ENCODE assay signal across 9 mouse cellular contexts in genomic region chr4:107139836-107140631, GRCm38 (mm10). TPM values are rescaled to one million over a fixed set of nuclear protein-coding genes. Genes with fewer than 3 reads are reported as not detected.
DNase-seq lines count a peak whose midpoint lies in the region; ATAC-seq lines count a peak whose summit lies in the region.
"Had no signal": no experiment of that assay in that cellular context is flagged by ENCODE, and none has a peak within 500 bp of the region (broad histone marks: within the 10 kb centered on the region; RNA-seq: fewer than 3 reads in every experiment).

No protein-coding gene starts in this region.

- H3K4me3 ChIP-seq in forebrain, embryonic 12.5 days (replicated peaks), result no peak overlapping the region
- H3K4me3 ChIP-seq in kidney, embryonic 16.5 days (ENCODE audit: low read length), result no peak overlapping the region
- no peak overlapping the region for H3K4me3 ChIP-seq in midbrain, embryonic 14.5 days (replicated peaks; ENCODE audit: low read depth, low read length)
- H3K4me3 ChIP-seq: erythroblast, embryonic 14.5 days had no signal

- peak; percentile 69 for DNase-seq in embryo, embryonic 11 days
- no peak for DNase-seq in midbrain, embryonic 14.5 days
- DNase-seq in Muller cell, postnatal 12 days (ENCODE audit: inconsistent ontology term), result no peak
- no peak for DNase-seq in heart, adult 18-20 months
- no peak for DNase-seq in left cerebral cortex, postnatal 4 days

- peaks cover 6% of the 10 kb centered on the region for H3K36me3 ChIP-seq in forebrain, embryonic 12.5 days (replicated peaks)
- peaks cover 2% of the 10 kb centered on the region; the same call in 1 of the 2 replicates for H3K36me3 ChIP-seq in kidney, embryonic 16.5 days (ENCODE audit: insufficient read depth, low read length)
- no peaks in the 10 kb centered on the region for H3K36me3 ChIP-seq in midbrain, embryonic 14.5 days (ENCODE audit: control insufficient read depth, insufficient read depth, low read length)

- peaks cover 61% of the 10 kb centered on the region for H3K4me1 ChIP-seq in forebrain, embryonic 12.5 days
- peaks cover 47% of the 10 kb centered on the region for H3K4me1 ChIP-seq in kidney, embryonic 16.5 days (ENCODE audit: insufficient read depth, low read length)
- H3K4me1 ChIP-seq in midbrain, embryonic 14.5 days (ENCODE audit: control insufficient read depth, insufficient read depth, low read length), result peaks cover 39% of the 10 kb centered on the region

- H3K9ac ChIP-seq in forebrain, embryonic 12.5 days, result peak overlapping the region; percentile 25; the same call in 1 of the 2 replicates
- H3K9ac ChIP-seq in kidney, embryonic 16.5 days (replicated peaks; ENCODE audit: low read length), result 0 out of 2 replicates have a peak overlapping the region, but pooled peaks have one; percentile 1
- peak overlapping the region; percentile 34; the same call in 1 of the 2 replicates for H3K9ac ChIP-seq in midbrain, embryonic 14.5 days (replicated peaks; ENCODE audit: low read length)

- H3K27me3 ChIP-seq in forebrain, embryonic 12.5 days, result peaks cover 14% of the 10 kb centered on the region; the same call in 1 of the 2 replicates
- no peaks in the 10 kb centered on the region for H3K27me3 ChIP-seq in kidney, embryonic 16.5 days (ENCODE audit: insufficient read depth, low read length)
- H3K27me3 ChIP-seq in midbrain, embryonic 14.5 days (ENCODE audit: control insufficient read depth, insufficient read depth, low read length), result no peaks in the 10 kb centered on the region

- 51% methylated on average over 13 of the region's 13 CpGs for WGBS in forebrain, embryonic 12.5 days
- WGBS in kidney, embryonic 16.5 days, result 20% methylated on average over 13 of the region's 13 CpGs
- WGBS in midbrain, embryonic 14.5 days, result 59% methylated on average over 13 of the region's 13 CpGs

- intact Hi-C loops in left cerebral cortex, postnatal 4 days (cut with DNase I), result loop anchor here (10.0 kb wide), 1 partner anchor 75 kb away; the partner anchor contains the start of genes Cyb5rl and Mrpl37

- ATAC-seq in forebrain, embryonic 12.5 days (ENCODE audit: low FRiP score), result peak; percentile 24
- ATAC-seq in kidney, embryonic 16.5 days (ENCODE audit: low FRiP score, low TSS enrichment), result peak; percentile 57
- no peak for ATAC-seq in midbrain, embryonic 14.5 days (ENCODE audit: low FRiP score, low TSS enrichment)

- H3K4me2 ChIP-seq in forebrain, embryonic 12.5 days, result peak overlapping the region; percentile 30; the same call in 1 of the 2 replicates
- no peak overlapping the region for H3K4me2 ChIP-seq in kidney, embryonic 16.5 days (replicated peaks; ENCODE audit: low read depth, low read length)
- H3K4me2 ChIP-seq in midbrain, embryonic 14.5 days (ENCODE audit: low read length), result peak overlapping the region; percentile 24

- H3K9me3 ChIP-seq in forebrain, embryonic 12.5 days, result no peaks in the 10 kb centered on the region
- no peaks in the 10 kb centered on the region for H3K9me3 ChIP-seq in kidney, embryonic 16.5 days (ENCODE audit: low read length)
- H3K9me3 ChIP-seq in midbrain, embryonic 14.5 days (ENCODE audit: control insufficient read depth, low read length), result no peaks in the 10 kb centered on the region

- H3K27ac ChIP-seq in forebrain, embryonic 12.5 days, result peak overlapping the region; percentile 79
- peak overlapping the region; percentile 31 for H3K27ac ChIP-seq in kidney, embryonic 16.5 days (ENCODE audit: low read length)
- peak overlapping the region; percentile 83 for H3K27ac ChIP-seq in midbrain, embryonic 14.5 days (replicated peaks; ENCODE audit: low read depth, low read length)

RNA-seq across cellular contexts. Expression of gene Tmem59, which starts 38.2 kb away (rescaled TPM):
- polyA plus RNA-seq in forebrain, embryonic 12.5 days (2016; fragmentation: Nextera tagmentation; extraction: Ambion mirVana), result 289 and 296 TPM in 2 replicates
- polyA plus RNA-seq in kidney, embryonic 16.5 days (2015; fragmentation: Nextera tagmentation; extraction: Ambion mirVana), result 523 and 557 TPM in 2 replicates
- polyA plus RNA-seq in midbrain, embryonic 14.5 days (2014; fragmentation: Nextera tagmentation; extraction: Ambion mirVana), result 334 and 361 TPM in 2 replicates
- total RNA-seq in heart, adult 18-20 months (2021), result 100 to 1,000 TPM; 139 to 147 TPM
- total RNA-seq in left cerebral cortex, postnatal 4 days (2021), result 100 to 1,000 TPM; 115 to 118 TPM

RNA-seq across cellular contexts. Expression of gene Tceanc2, which starts 38.9 kb away (rescaled TPM):
- 22.1 and 26.5 TPM in 2 replicates for polyA plus RNA-seq in forebrain, embryonic 12.5 days (2016; fragmentation: Nextera tagmentation; extraction: Ambion mirVana)
- polyA plus RNA-seq in kidney, embryonic 16.5 days (2015; fragmentation: Nextera tagmentation; extraction: Ambion mirVana), result 22.1 and 29.7 TPM in 2 replicates
- polyA plus RNA-seq in midbrain, embryonic 14.5 days (2014; fragmentation: Nextera tagmentation; extraction: Ambion mirVana), result 15.0 and 18.7 TPM in 2 replicates
- total RNA-seq in heart, adult 18-20 months (2021), result 10 to 100 TPM; 13.5 to 15.4 TPM
- 10 to 100 TPM; 24.4 to 27.4 TPM for total RNA-seq in left cerebral cortex, postnatal 4 days (2021)

RNA-seq across cellular contexts. Expression of gene Cdcp2, which starts 43.3 kb away (rescaled TPM):
- polyA plus RNA-seq in forebrain, embryonic 12.5 days (2016; fragmentation: Nextera tagmentation; extraction: Ambion mirVana), result not detected in 2 replicates
- 0.17 and 0.24 TPM in 2 replicates for polyA plus RNA-seq in kidney, embryonic 16.5 days (2015; fragmentation: Nextera tagmentation; extraction: Ambion mirVana)
- polyA plus RNA-seq in midbrain, embryonic 14.5 days (2014; fragmentation: Nextera tagmentation; extraction: Ambion mirVana), result 0.08 TPM in 1 of 2 replicates, not detected in the other
- total RNA-seq in heart, adult 18-20 months (2021), result not detected
- not detected for total RNA-seq in left cerebral cortex, postnatal 4 days (2021)
- total RNA-seq: left cerebral cortex, postnatal 25 days had no signal

Comparison
In these comparisons a context has a peak if more than half of its experiments do, and no peak if none do; other contexts are left out.
1. H3K27ac ChIP-seq: peak in every context shown above with its lines; median percentile 83 in midbrain, embryonic 14.5 days; 79 in forebrain, embryonic 12.5 days; 31 in kidney, embryonic 16.5 days.